In genomic region chr4:130531645-130532280, GRCm38 (mm10) we compare ENCODE assay signal across 8 mouse cellular contexts. TPM values are rescaled to one million over a fixed set of nuclear protein-coding genes. Genes with fewer than 3 reads are reported as not detected.
DNase-seq lines count a peak whose midpoint lies in the region; ATAC-seq and TF ChIP-seq lines count a peak whose summit lies in the region.

No protein-coding gene starts in this region.

- H3K4me2 ChIP-seq in forebrain, embryonic 14.5 days (ENCODE audit: low read length): peak overlapping the region; percentile 20; the same call in 1 of the 2 replicates
- H3K4me2 ChIP-seq in lung, embryonic 14.5 days: peak overlapping the region; percentile 56

- H3K27me3 ChIP-seq in ES-Bruce4 (ENCODE audit: control insufficient read depth, insufficient read depth, low read length, poor library complexity, severe bottlenecking): no peaks in the 10 kb centered on the region
- no peaks in the 10 kb centered on the region for H3K27me3 ChIP-seq in forebrain, embryonic 14.5 days (replicated peaks; ENCODE audit: control insufficient read depth, insufficient read depth, low read length)
- no peaks in the 10 kb centered on the region for H3K27me3 ChIP-seq in lung, embryonic 14.5 days (ENCODE audit: insufficient read depth, low read length)

- H3K36me3 ChIP-seq in ES-Bruce4 (ENCODE audit: control insufficient read depth, insufficient read depth, low read length, poor library complexity, severe bottlenecking): no peaks in the 10 kb centered on the region
- H3K36me3 ChIP-seq in forebrain, embryonic 14.5 days (ENCODE audit: control insufficient read depth, insufficient read depth, low read length): peaks cover 31% of the 10 kb centered on the region
- H3K36me3 ChIP-seq in lung, embryonic 14.5 days (ENCODE audit: insufficient read depth): no peaks in the 10 kb centered on the region

- peak; percentile 69 for DNase-seq in cerebellum, adult 11-12 months
- DNase-seq in forebrain, embryonic 14.5 days (ENCODE audit: low spot score): peak; percentile 70
- DNase-seq in heart, postnatal 10 days: peak; percentile 76 to 87
- DNase-seq in kidney, postnatal 4 days: peak; percentile 90 to 91
- peak; percentile 88 for DNase-seq in lung, embryonic 14.5 days
- peak; percentile 30 for DNase-seq in thymus, postnatal 0 days (ENCODE audit: low spot score)

- H3K9me3 ChIP-seq in ES-Bruce4 (replicated peaks; ENCODE audit: control insufficient read depth, insufficient read depth, low read length, poor library complexity, severe bottlenecking): no peaks in the 10 kb centered on the region
- H3K9me3 ChIP-seq in forebrain, embryonic 14.5 days (replicated peaks; ENCODE audit: control insufficient read depth, low read length): no peaks in the 10 kb centered on the region
- H3K9me3 ChIP-seq in lung, embryonic 14.5 days (ENCODE audit: low read depth, low read length): no peaks in the 10 kb centered on the region

- intact Hi-C loops in heart, postnatal 10 days (cut with DNase I): no loop called here

- H3K4me1 ChIP-seq in ES-Bruce4 (ENCODE audit: control insufficient read depth, insufficient read depth, low read length): no peaks in the 10 kb centered on the region
- H3K4me1 ChIP-seq in forebrain, embryonic 14.5 days (ENCODE audit: control insufficient read depth, insufficient read depth, low read length): no peaks in the 10 kb centered on the region
- H3K4me1 ChIP-seq in lung, embryonic 14.5 days (ENCODE audit: insufficient read depth): no peaks in the 10 kb centered on the region
- H3K4me1 ChIP-seq in olfactory bulb, adult 2 months (ENCODE audit: control insufficient read depth, insufficient read depth, low read length): peaks cover 6% of the 10 kb centered on the region

- no peak for TF ChIP-seq POLR2A in ES-Bruce4 (IDR thresholded peaks at IDR 0.05; ENCODE audit: insufficient read depth, low read length)
- TF ChIP-seq POLR2A in olfactory bulb, adult 2 months (IDR thresholded peaks at IDR 0.05; ENCODE audit: insufficient read depth, low read depth, low read length): no peak

- TF ChIP-seq CTCF in ES-Bruce4 (IDR thresholded peaks at IDR 0.05; ENCODE audit: low read depth, low read length): peak; percentile 72
- peak; percentile 92 for TF ChIP-seq CTCF in lung, embryonic 14.5 days (IDR thresholded peaks at IDR 0.05; ENCODE audit: low read depth)
- TF ChIP-seq CTCF in olfactory bulb, adult 2 months (IDR thresholded peaks at IDR 0.05; ENCODE audit: insufficient read depth, low read depth, low read length): peak; percentile 81

- H3K4me3 ChIP-seq in ES-Bruce4 (ENCODE audit: low read depth, low read length): no peak overlapping the region
- H3K4me3 ChIP-seq in forebrain, embryonic 14.5 days (ENCODE audit: low read depth, low read length): no peak overlapping the region
- no peak overlapping the region; the same call in 1 of the 2 replicates for H3K4me3 ChIP-seq in lung, embryonic 14.5 days (ENCODE audit: low read depth, low read length)
- peak overlapping the region; percentile 21; the same call in 1 of the 2 replicates for H3K4me3 ChIP-seq in olfactory bulb, adult 2 months (ENCODE audit: insufficient read depth, low read depth, low read length)

- TF ChIP-seq EP300 in ES-Bruce4 (IDR thresholded peaks at IDR 0.05; ENCODE audit: insufficient read depth, low read depth, low read length): no peak

- ATAC-seq in forebrain, embryonic 14.5 days: peak; percentile 73; the same call in 1 of the 2 replicates
- ATAC-seq in lung, embryonic 14.5 days (ENCODE audit: insufficient read depth): peak; percentile 85

- H3K27ac ChIP-seq in ES-Bruce4 (ENCODE audit: insufficient read depth, low read length): no peak overlapping the region
- H3K27ac ChIP-seq in forebrain, embryonic 14.5 days (ENCODE audit: low read depth, low read length): no peak overlapping the region
- no peak overlapping the region for H3K27ac ChIP-seq in lung, embryonic 14.5 days (ENCODE audit: low read depth)
- H3K27ac ChIP-seq in olfactory bulb, adult 2 months (ENCODE audit: insufficient read depth, low read depth, low read length): no peak overlapping the region

- H3K9ac ChIP-seq in ES-Bruce4 (ENCODE audit: low read depth, poor library complexity, severe bottlenecking): no peak overlapping the region
- H3K9ac ChIP-seq in forebrain, embryonic 14.5 days (ENCODE audit: low read length): no peak overlapping the region
- no peak overlapping the region; the same call in 1 of the 2 replicates for H3K9ac ChIP-seq in lung, embryonic 14.5 days

- 24% methylated on average over 28 of the region's 28 CpGs for WGBS in forebrain, embryonic 14.5 days
- 21% methylated on average over 28 of the region's 28 CpGs for WGBS in lung, embryonic 14.5 days
- WGBS in olfactory bulb, adult 2 months: 17% methylated on average over 28 of the region's 28 CpGs

RNA-seq across cellular contexts. Expression of gene Nkain1, which starts 42.2 kb away (rescaled TPM):
- polyA plus RNA-seq in ES-Bruce4 (2011; ENCODE audit: insufficient read depth, insufficient read length, low read depth, missing spikeins): 52.0 and 55.9 TPM in 2 replicates
- 12.6 and 15.8 TPM in 2 replicates for polyA plus RNA-seq in forebrain, embryonic 14.5 days (2014; fragmentation: Nextera tagmentation; extraction: Ambion mirVana)
- total RNA-seq in heart, postnatal 10 days (2021): 1 to 10 TPM; 6.3 to 7.7 TPM
- 2.9 and 3.3 TPM in 2 replicates for polyA plus RNA-seq in lung, embryonic 14.5 days (2014; fragmentation: Nextera tagmentation; extraction: Ambion mirVana)
- polyA plus RNA-seq in olfactory bulb, adult 2 months (2012; ENCODE audit: insufficient read depth, insufficient read length, low replicate concordance, missing spikeins): not detected in 2 replicates
- polyA plus RNA-seq in thymus, postnatal 0 days (2015; fragmentation: Nextera tagmentation; extraction: Ambion mirVana): 0.17 TPM in 1 of 2 replicates, not detected in the other

Comparison
In these comparisons a context has a peak if more than half of its experiments do, and no peak if none do; other contexts are left out.
1. DNase-seq: peak in every context shown above with its lines; median percentile 90 in kidney, postnatal 4 days; 88 in lung, embryonic 14.5 days; 82 in heart, postnatal 10 days; 70 in forebrain, embryonic 14.5 days; 69 in cerebellum, adult 11-12 months; 30 in thymus, postnatal 0 days.